Mouse (Mus musculus): ENCODE measurements around the gene Bscl2.
"Not testable (repeated sequence)": the region's sequence is repeated elsewhere in the genome, so short reads cannot be mapped to it uniquely, and the experiment has no call there.

Bscl2 gene

DNA sequence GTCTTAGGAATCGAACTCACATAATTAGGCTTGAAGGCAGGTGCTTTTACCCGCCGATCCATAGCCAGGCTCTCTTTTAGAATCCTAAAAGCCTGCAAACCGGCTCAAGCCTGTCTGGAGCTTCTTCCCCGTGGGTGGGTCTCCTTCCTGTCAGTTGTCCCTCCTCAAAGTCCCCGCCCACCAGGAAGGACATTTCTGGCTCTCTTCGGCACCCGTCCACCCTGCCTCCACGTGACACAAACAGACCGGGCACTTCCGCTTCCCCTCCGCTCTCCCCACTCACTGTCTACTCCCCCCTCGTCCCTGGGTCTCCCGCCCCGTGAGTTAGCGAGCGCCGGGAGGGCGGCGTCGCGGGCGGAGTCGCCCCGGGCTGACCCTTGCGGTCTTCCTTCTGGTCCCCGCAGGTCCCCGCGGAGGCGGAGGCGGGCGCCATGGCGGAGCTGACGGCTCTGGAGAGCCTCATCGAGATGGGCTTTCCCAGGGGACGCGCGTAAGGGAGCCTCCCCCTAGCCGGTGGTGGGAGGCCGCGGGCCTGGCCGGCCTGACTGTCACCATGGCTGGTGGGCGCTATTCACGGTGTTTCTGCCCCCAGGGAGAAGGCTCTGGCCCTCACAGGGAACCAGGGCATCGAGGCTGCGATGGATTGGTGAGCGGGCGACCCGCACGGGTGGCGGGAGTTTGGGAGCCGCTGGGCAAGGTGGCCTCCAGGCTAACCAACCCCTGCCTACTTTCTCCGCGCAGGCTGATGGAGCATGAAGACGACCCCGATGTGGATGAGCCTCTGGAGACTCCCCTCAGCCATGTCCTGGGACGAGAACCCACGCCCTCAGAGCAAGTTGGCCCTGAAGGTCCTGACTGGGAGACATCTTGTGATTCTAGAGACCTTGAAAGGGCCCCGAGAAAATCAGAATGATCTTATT, 34.3 kb downstream of the Bscl2 start, which contains the start of gene Ubxn1:
Ubxn1 (plus strand) TSS at position 230 of the 920 bp plus-strand sequence.
- peak; percentile 91 for ATAC-seq (ENCODE audit: low TSS enrichment)

DNA sequence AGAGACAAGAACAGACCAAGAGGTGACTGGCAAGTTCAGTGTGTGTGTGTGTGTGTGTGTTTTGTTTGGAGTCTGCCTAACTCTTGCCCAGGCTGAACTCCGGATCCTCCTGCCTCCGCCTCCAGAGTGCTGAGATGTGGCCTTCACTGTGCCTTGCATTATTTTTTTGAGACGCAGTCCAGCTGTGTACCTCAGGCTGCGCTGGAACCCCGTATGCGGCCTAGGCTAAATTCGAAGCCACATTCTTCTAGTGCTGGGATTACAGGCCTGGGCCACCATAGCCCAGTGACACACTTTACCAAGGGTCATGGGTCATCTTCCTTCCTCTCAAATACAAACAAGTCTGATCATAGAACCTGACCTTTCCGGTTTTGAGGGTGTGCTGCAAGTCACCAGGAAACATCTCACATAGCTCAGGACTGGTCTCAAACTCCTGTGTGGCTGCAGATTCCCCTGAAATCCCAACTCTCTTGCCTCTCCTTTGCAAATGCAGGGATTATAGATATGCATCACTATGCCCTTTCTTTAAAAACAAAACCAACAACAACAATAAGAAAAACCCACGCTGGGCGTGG, 35.1 kb downstream of the Bscl2 start:
- ATAC-seq (ENCODE audit: low TSS enrichment): no peak

DNA sequence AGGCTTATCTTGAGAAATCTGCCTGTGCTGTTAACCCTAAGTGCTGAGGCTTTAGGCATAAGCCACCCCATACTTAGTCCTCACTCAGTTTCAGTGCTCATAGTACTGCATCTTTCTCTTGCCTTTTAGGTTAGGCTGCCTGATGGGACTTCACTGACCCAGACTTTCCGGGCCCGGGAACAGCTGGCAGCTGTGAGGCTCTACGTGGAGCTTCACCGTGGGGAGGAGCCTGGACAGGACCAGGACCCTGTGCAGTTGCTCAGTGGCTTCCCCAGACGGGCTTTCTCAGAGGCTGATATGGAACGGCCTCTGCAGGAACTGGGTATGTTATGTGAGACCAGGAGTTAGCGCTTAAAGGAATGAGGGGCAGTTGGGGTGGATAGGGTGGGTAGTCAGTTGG, 37.8 kb downstream of the Bscl2 start:
- no peak for ATAC-seq (ENCODE audit: low TSS enrichment)

DNA sequence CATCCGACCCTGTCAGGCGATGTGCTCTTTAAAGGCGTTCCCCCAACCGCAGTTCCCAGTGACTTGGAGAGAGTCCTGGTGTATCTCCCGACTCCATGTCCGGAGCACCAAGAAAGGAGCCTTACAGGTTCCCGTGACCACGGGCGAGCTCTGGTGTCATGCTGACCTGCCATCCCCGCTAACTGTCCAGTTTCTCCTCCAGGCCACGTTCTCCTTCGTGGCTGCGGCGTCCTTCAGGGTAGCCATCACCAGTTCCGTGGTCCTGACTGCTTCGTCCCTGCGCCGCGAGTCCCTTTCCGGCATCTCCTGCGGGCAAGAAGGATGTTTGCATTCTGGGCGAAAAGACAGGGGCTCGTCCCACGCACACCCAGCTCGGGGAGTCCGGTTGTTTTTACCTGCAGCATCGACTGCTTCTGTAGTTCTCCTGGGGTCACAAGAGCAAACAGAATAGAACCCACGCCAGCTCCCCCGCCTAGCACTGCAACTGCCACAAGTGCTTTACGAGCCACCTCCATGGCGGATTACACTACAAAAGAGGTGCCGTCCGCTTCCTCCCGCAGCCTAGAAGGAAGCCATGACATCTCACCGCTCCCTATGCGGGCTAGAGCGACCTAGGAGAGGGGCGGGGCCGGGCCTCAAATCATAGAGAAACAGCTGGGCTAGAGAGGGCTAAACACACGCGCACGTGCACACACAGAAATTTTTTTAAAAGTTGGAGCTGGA, 43.2 kb downstream of the Bscl2 start, which contains the start of gene Uqcc3:
Uqcc3 (minus strand) TSS at position 613 of the 723 bp plus-strand sequence.
- ATAC-seq (ENCODE audit: low TSS enrichment): peak; percentile 95

- no peak for ATAC-seq (ENCODE audit: low TSS enrichment)
Measured at GRCm38 (mm10) chr19:8881034-8881392, 43.7 kb downstream of the Bscl2 start.

DNA sequence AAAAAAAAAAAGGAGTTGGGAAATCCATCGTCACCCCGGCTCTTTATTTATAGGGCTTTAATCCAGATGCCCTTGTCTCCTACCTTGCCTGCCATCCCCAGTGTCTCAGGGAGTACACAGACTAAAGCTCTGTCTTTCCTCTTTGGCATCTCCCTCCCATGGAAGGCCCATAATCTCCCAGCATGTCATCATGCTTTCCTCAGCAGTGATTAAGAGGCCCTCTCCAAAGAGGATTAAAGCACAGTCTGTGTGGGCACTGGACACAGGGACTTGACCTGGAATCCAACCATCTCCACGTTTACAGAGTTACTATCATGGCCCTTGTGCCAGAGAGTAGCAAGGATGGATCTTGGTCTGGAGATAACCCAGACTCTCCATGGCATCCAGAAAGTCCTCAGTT, 46.3 kb downstream of the Bscl2 start, which contains the start of the genes Lbhd1 and Gm49403:
Lbhd1 (plus strand) TSS at position 117 of the 400 bp plus-strand sequence.
Gm49403 (plus strand) TSS at position 315 of the 400 bp plus-strand sequence.
- no peak for ATAC-seq (ENCODE audit: low TSS enrichment)

DNA sequence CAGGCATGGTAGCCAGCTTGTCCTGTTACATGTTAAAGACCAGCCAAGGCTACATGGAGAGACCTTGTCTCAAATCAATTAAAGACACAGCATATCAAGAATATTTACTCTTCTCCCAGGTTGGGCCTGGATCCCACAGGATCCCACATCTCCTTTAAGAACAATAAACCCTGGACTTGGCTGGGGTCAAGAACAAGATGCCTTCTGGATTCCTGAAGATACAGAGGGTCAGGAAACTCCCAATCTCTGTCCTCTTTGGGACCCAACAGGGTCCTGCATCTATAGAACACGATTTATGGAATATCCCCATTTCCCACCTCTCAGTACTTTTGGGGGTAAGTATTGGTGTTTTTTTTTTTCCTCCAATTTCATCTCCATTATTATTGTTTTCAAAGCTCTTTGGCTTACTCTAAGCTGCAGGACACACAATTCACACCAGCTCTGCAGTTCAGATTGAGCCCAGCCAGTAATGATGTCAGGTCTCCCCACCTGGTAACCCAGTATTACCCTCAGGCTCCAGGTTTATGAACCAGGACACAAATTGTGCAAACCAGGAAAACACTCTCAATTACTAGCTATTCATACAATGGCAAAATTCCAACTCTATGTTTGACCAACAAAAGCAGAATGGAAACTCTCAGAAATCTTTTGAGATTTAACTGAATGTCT, 49.8 kb downstream of the Bscl2 start:
- no peak for ATAC-seq (ENCODE audit: low TSS enrichment)

GRCm38 (mm10) chr19:8887585-8888463, 50.6 kb downstream of the Bscl2 start:
- no peak for ATAC-seq (ENCODE audit: low TSS enrichment)

DNA sequence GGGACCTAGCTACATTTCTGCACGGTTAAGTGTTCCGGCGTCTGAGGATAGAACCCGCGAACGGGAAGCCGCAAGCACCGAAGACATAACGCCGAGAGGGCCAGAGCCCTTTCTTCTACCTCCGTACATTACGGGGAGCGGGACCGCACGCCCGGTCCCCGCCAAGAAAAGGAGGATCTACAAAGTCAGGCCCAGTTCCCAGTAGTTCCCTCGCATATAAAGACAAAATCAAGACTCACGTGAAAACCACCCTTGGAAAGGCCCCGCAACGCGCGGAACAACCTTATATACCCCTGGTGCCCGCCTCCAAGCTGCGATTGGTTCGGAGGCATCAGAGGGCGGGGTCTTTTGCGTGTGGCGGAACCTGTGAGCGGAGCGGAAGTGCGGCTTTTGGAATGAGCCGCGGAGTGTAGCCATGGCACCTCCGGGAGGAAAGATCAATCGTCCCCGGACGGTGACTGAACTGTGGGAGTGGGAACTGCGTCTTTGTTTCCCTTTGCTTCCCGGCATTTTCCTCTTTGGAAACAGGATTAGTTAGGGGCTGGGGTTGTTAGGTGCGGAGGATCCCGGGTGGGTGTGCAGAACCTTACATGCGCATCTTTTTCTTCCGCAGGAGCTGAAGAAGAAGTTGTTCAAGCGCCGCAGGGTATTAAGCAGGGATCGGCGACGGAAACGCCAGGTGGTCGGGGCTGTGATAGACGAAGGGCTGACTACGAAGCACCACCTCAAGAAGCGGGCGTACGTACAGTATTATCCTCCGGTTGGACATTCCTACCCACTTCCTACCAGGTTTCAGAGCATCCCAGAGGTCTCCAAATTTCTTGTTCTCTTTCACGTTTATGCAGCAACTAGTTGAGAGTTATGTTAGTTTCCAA, 51.5 kb downstream of the Bscl2 start, which contains the start of the genes 1810009A15Rik and Gm49416:
1810009A15Rik (plus strand) TSS at position 343 of the 875 bp plus-strand sequence.
Gm49416 (plus strand) TSS at position 416 of the 875 bp plus-strand sequence.
- ATAC-seq (ENCODE audit: low TSS enrichment): peak; percentile 92

GRCm38 (mm10) chr19:8892829-8893766, 55.8 kb downstream of the Bscl2 start, which contains the start of gene Ints5:
TSS of gene Ints5 (plus strand) at chr19:8893005.
- ATAC-seq (ENCODE audit: low TSS enrichment): peak; percentile 58

DNA sequence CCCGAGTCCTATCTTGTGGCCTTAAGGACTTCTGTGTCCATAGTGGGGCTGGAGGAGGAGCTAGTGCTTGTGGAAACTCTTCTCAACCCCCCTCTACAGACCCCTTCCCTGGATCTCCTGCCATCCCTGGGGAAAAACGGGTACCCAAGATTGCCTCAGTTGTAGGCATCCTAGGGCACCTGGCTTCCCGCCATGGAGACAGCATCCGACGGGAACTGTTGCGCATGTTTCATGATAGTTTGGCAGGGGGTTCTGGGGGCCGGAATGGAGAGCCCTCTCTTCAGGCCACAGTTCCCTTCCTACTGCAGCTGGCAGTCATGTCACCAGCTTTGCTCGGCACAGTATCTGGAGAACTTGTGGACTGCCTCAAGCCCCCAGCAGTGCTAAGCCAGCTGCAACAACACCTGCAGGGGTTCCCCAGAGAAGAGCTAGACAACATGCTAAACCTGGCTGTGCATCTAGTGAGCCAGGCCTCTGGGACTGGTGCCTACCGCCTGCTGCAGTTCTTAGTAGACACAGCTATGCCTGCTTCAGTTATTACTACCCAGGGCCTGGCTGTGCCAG, 58.2 kb downstream of the Bscl2 start:
- ATAC-seq (ENCODE audit: low TSS enrichment): no peak

- ATAC-seq (ENCODE audit: low TSS enrichment): not testable (repeated sequence)
Measured at GRCm38 (mm10) chr19:8896231-8896630, 59.0 kb downstream of the Bscl2 start.

DNA sequence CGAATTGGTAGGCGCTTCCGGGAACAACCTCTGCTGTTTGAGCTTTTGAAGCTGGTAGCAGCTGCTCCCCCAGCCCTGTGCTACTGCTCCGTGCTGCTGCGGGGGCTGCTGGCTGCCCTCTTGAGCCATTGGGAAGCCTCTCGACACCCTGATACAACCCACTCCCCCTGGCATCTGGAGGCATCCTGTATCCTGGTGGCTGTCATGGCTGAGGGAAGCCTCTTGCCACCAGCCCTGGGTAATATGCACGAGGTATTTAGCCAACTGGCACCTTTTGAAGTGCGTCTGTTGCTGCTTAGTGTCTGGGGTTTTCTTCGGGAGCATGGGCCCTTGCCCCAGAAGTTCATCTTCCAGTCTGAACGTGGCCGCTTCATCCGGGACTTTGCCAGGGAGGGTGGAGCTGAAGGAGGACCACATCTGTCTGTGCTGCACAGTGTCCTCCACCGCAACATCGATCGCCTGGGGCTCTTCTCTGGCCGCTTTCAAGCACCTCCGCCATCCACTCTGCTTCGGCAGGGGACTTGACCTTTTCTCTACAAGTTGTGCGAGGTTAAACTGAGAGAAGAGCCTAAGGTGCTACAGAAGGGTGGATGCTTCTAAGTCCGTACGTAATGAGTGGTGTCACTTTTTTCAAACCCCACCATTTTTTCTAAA, 60.1 kb downstream of the Bscl2 start:
- ATAC-seq (ENCODE audit: low TSS enrichment): not testable (repeated sequence)

GRCm38 (mm10) chr19:8897865-8898495, 60.7 kb downstream of the Bscl2 start, which contains the start of gene Ganab:
TSS of gene Ganab (plus strand) at chr19:8898071.
- peak; percentile 98 for ATAC-seq (ENCODE audit: low TSS enrichment)

All from frontal cortex, adult (tissue).